Mouse (Mus musculus) MEL (cell line): ENCODE measurements around the gene Cdc42. TPM values are rescaled to one million over a fixed set of nuclear protein-coding genes. Genes with fewer than 3 reads are reported as not detected.
A peak's percentile ranks its signal among the peaks of the same experiment; 100 is the strongest.

Source experiments
- DNase-seq: peaks from one replicate; pipeline ENCODE4 v3.0.0; 2011; ENCODE audit warnings: low read depth, low spot score
- H3K27ac ChIP-seq: 2 replicates; pipeline ENCODE4 v1.5.1; 2012; ENCODE audit warnings: low read depth, mild to moderate bottlenecking, control low read depth, low read length, moderate library complexity; ENCODE audit not compliant: control insufficient read depth
- H3K27me3 ChIP-seq, 2 experiments: fragments of 150-350 bp in 1 of 2; sonication (generic) in 1 of 2; 2 replicates each; pipeline ENCODE4 v1.6.1; 2012; ENCODE audit warnings: low read length in 2 of 2, mild to moderate bottlenecking in 2 of 2, improper control_type of control experiment in 1 of 2, moderate library complexity in 1 of 2; ENCODE audit not compliant: insufficient read depth in 2 of 2, control insufficient read depth in 1 of 2
- H3K36me3 ChIP-seq, 2 experiments: 2 replicates each; pipeline ENCODE4 v1.6.1; 2012 to 2014; ENCODE audit warnings: low read length in 2 of 2, improper control_type of control experiment in 1 of 2, inconsistent platforms in 1 of 2, mild to moderate bottlenecking in 1 of 2; ENCODE audit not compliant: insufficient read depth in 2 of 2, control insufficient read depth in 1 of 2
- H3K4me1 ChIP-seq, 2 experiments: fragments of 150-350 bp in 1 of 2; sonication (generic) in 1 of 2; 2 replicates each; pipeline ENCODE4 v1.6.1; 2012; ENCODE audit warnings: low read length in 2 of 2, improper control_type of control experiment in 1 of 2, mild to moderate bottlenecking in 1 of 2; ENCODE audit not compliant: insufficient read depth in 2 of 2, control insufficient read depth in 1 of 2
- H3K4me3 ChIP-seq, 2 experiments: fragments of 150-350 bp in 1 of 2; sonication (generic) in 1 of 2; 2 replicates each; pipeline ENCODE4 v1.5.1; 2012; ENCODE audit warnings: low read depth in 2 of 2, low read length in 2 of 2, mild to moderate bottlenecking in 2 of 2, moderate library complexity in 2 of 2, control low read depth in 1 of 2, improper control_type of control experiment in 1 of 2; ENCODE audit not compliant: control insufficient read depth in 1 of 2, insufficient read depth in 1 of 2
- H3K79me2 ChIP-seq: 2 replicates; pipeline ENCODE4 v1.6.1; 2012; ENCODE audit warnings: mild to moderate bottlenecking, low read length, moderate library complexity; ENCODE audit not compliant: control insufficient read depth, poor library complexity, insufficient read depth
- H3K9ac ChIP-seq: 2 replicates; pipeline ENCODE4 v1.6.1; 2012; ENCODE audit warnings: low read depth, mild to moderate bottlenecking, control low read depth, low read length, moderate library complexity; ENCODE audit not compliant: control insufficient read depth, poor library complexity, severe bottlenecking
- H3K9me3 ChIP-seq: fragments of 150-350 bp; sonication (generic); replicated peaks from 2 replicates; pipeline ENCODE4 v1.6.1; 2012; ENCODE audit warnings: mild to moderate bottlenecking, low read length, improper control_type of control experiment, moderate library complexity; ENCODE audit not compliant: insufficient read depth
- CHD2 ChIP-seq: IDR thresholded peaks from 2 replicates; pipeline ENCODE4 v1.6.1; 2011; ENCODE audit warnings: low read length, improper control_type of control experiment
- E2F4 ChIP-seq: IDR thresholded peaks from 2 replicates; pipeline ENCODE4 v1.6.1; 2011; ENCODE audit warnings: low read depth, low read length, improper control_type of control experiment, borderline replicate concordance
- ELF1 ChIP-seq: IDR thresholded peaks from 2 replicates; pipeline ENCODE4 v1.6.1; 2014; ENCODE audit warnings: low read depth, mild to moderate bottlenecking, inconsistent platforms, low read length, improper control_type of control experiment, moderate library complexity
- GATA1 ChIP-seq: IDR thresholded peaks from 2 replicates; pipeline ENCODE4 v1.6.1; 2011; ENCODE audit warnings: low read depth, low read length, improper control_type of control experiment
- HCFC1 ChIP-seq: IDR thresholded peaks from 2 replicates; pipeline ENCODE4 v1.6.1; 2012; ENCODE audit warnings: low read depth, mild to moderate bottlenecking, inconsistent platforms, low read length, improper control_type of control experiment, moderate library complexity
- KAT2A ChIP-seq: conservative IDR thresholded peaks from 2 replicates; pipeline ENCODE4 v1.6.1; 2012; ENCODE audit warnings: low read depth, low read length, improper control_type of control experiment, inconsistent platforms
- MAFK ChIP-seq: IDR thresholded peaks from 2 replicates; pipeline ENCODE4 v1.6.1; 2011; ENCODE audit warnings: low read depth, mild to moderate bottlenecking, low read length, improper control_type of control experiment, borderline replicate concordance
- MAX ChIP-seq: IDR thresholded peaks from 2 replicates; pipeline ENCODE4 v1.6.1; 2011; ENCODE audit warnings: low read length, improper control_type of control experiment
- MEF2A ChIP-seq: IDR thresholded peaks from 2 replicates; pipeline ENCODE4 v1.6.1; 2014; ENCODE audit warnings: low read depth, mild to moderate bottlenecking, inconsistent platforms, low read length, improper control_type of control experiment; ENCODE audit not compliant: poor library complexity, insufficient replicate concordance, severe bottlenecking; ENCODE audit errors: extremely low read depth
- MYC ChIP-seq: IDR thresholded peaks from 2 replicates; pipeline ENCODE4 v1.6.1; 2011; ENCODE audit warnings: low read depth, mild to moderate bottlenecking, low read length, improper control_type of control experiment, moderate library complexity
- NELFE ChIP-seq: IDR thresholded peaks from 2 replicates; pipeline ENCODE4 v1.6.1; 2011; ENCODE audit warnings: low read depth, low read length, improper control_type of control experiment
- NRF1 ChIP-seq: IDR thresholded peaks from 2 replicates; pipeline ENCODE4 v1.6.1; 2014; ENCODE audit warnings: low read depth, mild to moderate bottlenecking, inconsistent platforms, low read length, improper control_type of control experiment, moderate library complexity; ENCODE audit not compliant: poor library complexity, insufficient read depth, severe bottlenecking
- POLR2A ChIP-seq, 2 experiments: IDR thresholded peaks; 2 replicates each; pipeline ENCODE4 v1.6.1; 2011 to 2012; ENCODE audit warnings: low read length in 2 of 2, mild to moderate bottlenecking in 2 of 2, control low read depth in 1 of 2, improper control_type of control experiment in 1 of 2, low read depth in 1 of 2, moderate library complexity in 1 of 2; ENCODE audit not compliant: control insufficient read depth in 1 of 2, insufficient read depth in 1 of 2, poor library complexity in 1 of 2
- POLR2AphosphoS2 ChIP-seq: IDR thresholded peaks from 2 replicates; pipeline ENCODE4 v1.6.1; 2011; ENCODE audit warnings: low read length, improper control_type of control experiment
- RAD21 ChIP-seq: IDR thresholded peaks from 2 replicates; pipeline ENCODE4 v1.6.1; 2011; ENCODE audit warnings: mild to moderate bottlenecking, low read depth, low read length, improper control_type of control experiment
- SMC3 ChIP-seq: IDR thresholded peaks from 2 replicates; pipeline ENCODE4 v1.6.1; 2011; ENCODE audit warnings: low read depth, low read length, improper control_type of control experiment
- TAL1 ChIP-seq: IDR thresholded peaks from 2 replicates; pipeline ENCODE4 v1.6.1; 2012; ENCODE audit warnings: mild to moderate bottlenecking, inconsistent platforms, low read length, moderate library complexity, mixed read lengths
- TCF12 ChIP-seq: IDR thresholded peaks from 2 replicates; pipeline ENCODE4 v1.6.1; 2014; ENCODE audit warnings: low read depth, mild to moderate bottlenecking, inconsistent platforms, low read length, improper control_type of control experiment, moderate library complexity
- UBTF ChIP-seq: IDR thresholded peaks from 2 replicates; pipeline ENCODE4 v1.6.1; 2012; ENCODE audit warnings: low read depth, mild to moderate bottlenecking, inconsistent platforms, low read length, improper control_type of control experiment, moderate library complexity, borderline replicate concordance; ENCODE audit not compliant: insufficient read depth
- USF2 ChIP-seq, 2 experiments: IDR thresholded peaks; 2 replicates each; pipeline ENCODE4 v1.6.1; 2011 to 2012; ENCODE audit warnings: improper control_type of control experiment in 2 of 2, low read length in 2 of 2, borderline replicate concordance in 1 of 2, inconsistent platforms in 1 of 2, low read depth in 1 of 2, mild to moderate bottlenecking in 1 of 2; ENCODE audit not compliant: insufficient read depth in 1 of 2
- ZC3H11A ChIP-seq: IDR thresholded peaks from 2 replicates; pipeline ENCODE4 v1.6.1; 2012; ENCODE audit warnings: low read depth, mild to moderate bottlenecking, inconsistent platforms, low read length, improper control_type of control experiment
- ZKSCAN1 ChIP-seq: IDR thresholded peaks from 2 replicates; pipeline ENCODE4 v1.6.1; 2012; ENCODE audit warnings: low read depth, mild to moderate bottlenecking, inconsistent platforms, low read length, improper control_type of control experiment, moderate library complexity
- ZMIZ1 ChIP-seq: IDR thresholded peaks from 2 replicates; pipeline ENCODE4 v1.6.1; 2012; ENCODE audit warnings: low read depth, mild to moderate bottlenecking, inconsistent platforms, low read length, improper control_type of control experiment, moderate library complexity
- ZNF384 ChIP-seq: IDR thresholded peaks from 2 replicates; pipeline ENCODE4 v1.6.1; 2012; ENCODE audit warnings: low read depth, mild to moderate bottlenecking, inconsistent platforms, low read length, improper control_type of control experiment
- polyA plus RNA-seq, 2 experiments: library from polyadenylated mRNA; stranded (reverse) in 1 of 2; unstranded in 1 of 2; fragments of >175 nt in 1 of 2; fragments of >200 nt in 1 of 2; gene quantifications; 2 replicates each; pipeline versions ENCODE4 v1.2.1 to v1.2.4; 2012; ENCODE audit warnings: low replicate concordance in 2 of 2, low read depth in 1 of 2; ENCODE audit not compliant: insufficient read length in 2 of 2, insufficient read depth in 1 of 2, missing spikeins in 1 of 2
- total RNA-seq: library from RNA; depleted of rRNA; stranded (reverse); fragments of 300-350 nt; gene quantifications from 2 replicates; pipeline ENCODE4 v1.2.3, GENCODE M21; 2012

Cdc42 gene
- total and polyA plus RNA-seq, 3 experiments = 117 to 203 (median 174) TPM

GRCm38 (mm10) chr4:137365356-137366062 lies 8.0 kb upstream of the Cdc42 start (continued):
- no peak for TF ChIP-seq UBTF
- TF ChIP-seq TAL1 = peak; percentile 24
- TF ChIP-seq MAX = no peak

GRCm38 (mm10) chr4:137364826-137365225 lies 7.3 kb upstream of the Cdc42 start:
- peak overlapping the region; percentile 33 for H3K27ac ChIP-seq
- peak overlapping the region in 1 of 2 experiments; percentile 15; a peak in 1 of 4 replicates for H3K4me3 ChIP-seq
- TF ChIP-seq MYC (no peak), SMC3 (no peak), TCF12 (no peak), GATA1 (no peak), MAX (no peak), ZC3H11A (no peak), MAFK (no peak), MEF2A (no peak), UBTF (no peak)
- H3K79me2 ChIP-seq = no peaks in the 10 kb centered on the region
- peaks cover 8 to 33% of the 10 kb centered on the region in 2 experiments for H3K4me1 ChIP-seq
- no peaks in the 10 kb centered on the region for H3K27me3 ChIP-seq
- peaks cover 0 to 18% of the 10 kb centered on the region in 2 experiments; a peak in 2 of 4 replicates for H3K36me3 ChIP-seq
- peak overlapping the region; percentile 7; the same call in 1 of the 2 replicates for H3K9ac ChIP-seq
- DNase-seq = no peak
- H3K9me3 ChIP-seq = no peaks in the 10 kb centered on the region

- Histone ChIP-seq H3K4me3 (no peak overlapping the region), H3K79me2 (peaks cover 14% of the 10 kb centered on the region), H3K9ac (no peak overlapping the region), H3K4me1 (peaks cover 7 to 22% of the 10 kb centered on the region in 2 experiments), H3K27me3 (no peaks in the 10 kb centered on the region)
- TF ChIP-seq KAT2A = no peak
- no peak for TF ChIP-seq POLR2AphosphoS2
- no peak for TF ChIP-seq UBTF
- TF ChIP-seq ZNF384 = no peak
- TF ChIP-seq ZKSCAN1 = no peak
- no peak for TF ChIP-seq RAD21
- TF ChIP-seq MAFK = no peak
- no peak for TF ChIP-seq CHD2
- TF ChIP-seq ZMIZ1 = no peak
- no peak for TF ChIP-seq ELF1
- no peak for TF ChIP-seq HCFC1
- no peak for TF ChIP-seq MAX
- TF ChIP-seq E2F4 = no peak
- TF ChIP-seq NELFE = no peak
- no peak for TF ChIP-seq USF2 (IDR thresholded peaks at IDR 0.05; ENCODE audit: borderline replicate concordance in 1 of 2, insufficient read depth in 1 of 2, low read depth in 1 of 2, low read length in 2 of 2)
- no peak for TF ChIP-seq NRF1
- TF ChIP-seq POLR2A (IDR thresholded peaks at IDR 0.05; ENCODE audit: control insufficient read depth in 1 of 2, insufficient read depth in 1 of 2, low read depth in 1 of 2, low read length in 2 of 2, poor library complexity in 1 of 2) = no peak
- TF ChIP-seq, all 39 proteins: peak for 0
- no peak overlapping the region for H3K27ac ChIP-seq
- H3K36me3 ChIP-seq = peaks cover 0 to 18% of the 10 kb centered on the region in 2 experiments; a peak in 2 of 4 replicates
- DNase-seq = no peak
- H3K9me3 ChIP-seq = no peaks in the 10 kb centered on the region
These were observed 3.5 kb upstream of the Cdc42 start for GRCm38 (mm10) chr4:137360996-137361395.
